Mouse (Mus musculus): ENCODE data around the gene H2-DMb2.
A peak's percentile ranks its signal among the peaks of the same experiment; 100 is the strongest.

Gene H2-DMb2

GRCm38 (mm10) chr17:34143033-34143432 lies at the start of gene H2-DMb2:
Gene H2-DMb2, plus strand, starts transcription at chr17:34143307.
- DNase-seq (ENCODE audit: low spot score) = no peak

GRCm38 (mm10) chr17:34094283-34095035 lies 48.6 kb upstream of the H2-DMb2 start:
- DNase-seq (ENCODE audit: low spot score) = no peak

- no peak for DNase-seq (ENCODE audit: low spot score)
Measured at GRCm38 (mm10) chr17:34096497-34097010, 46.6 kb upstream of the H2-DMb2 start.

- DNase-seq (ENCODE audit: low spot score) = no peak
Measured at GRCm38 (mm10) chr17:34097272-34097671, 45.8 kb upstream of the H2-DMb2 start.

- no peak for DNase-seq (ENCODE audit: low spot score)
Measured at GRCm38 (mm10) chr17:34098709-34099479, 44.2 kb upstream of the H2-DMb2 start.

- DNase-seq (ENCODE audit: low spot score) = no peak
Measured at GRCm38 (mm10) chr17:34099531-34099930, 43.6 kb upstream of the H2-DMb2 start.

GRCm38 (mm10) chr17:34101185-34101584 lies 41.9 kb upstream of the H2-DMb2 start:
- no peak for DNase-seq (ENCODE audit: low spot score)

GRCm38 (mm10) chr17:34101604-34102032 lies 41.5 kb upstream of the H2-DMb2 start:
- peak; percentile 97 for DNase-seq (ENCODE audit: low spot score)

- DNase-seq (ENCODE audit: low spot score) = no peak
Measured at GRCm38 (mm10) chr17:34102831-34103230, 40.3 kb upstream of the H2-DMb2 start.

- DNase-seq (ENCODE audit: low spot score) = no peak
Measured at GRCm38 (mm10) chr17:34104804-34105203, 38.3 kb upstream of the H2-DMb2 start.

GRCm38 (mm10) chr17:34106555-34106954 lies 36.6 kb upstream of the H2-DMb2 start:
- no peak for DNase-seq (ENCODE audit: low spot score)

- DNase-seq (ENCODE audit: low spot score) = no peak
Measured at GRCm38 (mm10) chr17:34107109-34107867, 35.8 kb upstream of the H2-DMb2 start.

GRCm38 (mm10) chr17:34108460-34108859 lies 34.6 kb upstream of the H2-DMb2 start:
- no peak for DNase-seq (ENCODE audit: low spot score)

GRCm38 (mm10) chr17:34109038-34109805 lies 33.9 kb upstream of the H2-DMb2 start:
- no peak for DNase-seq (ENCODE audit: low spot score)

- DNase-seq (ENCODE audit: low spot score) = no peak
Measured at GRCm38 (mm10) chr17:34109806-34110195, 33.3 kb upstream of the H2-DMb2 start.

GRCm38 (mm10) chr17:34110309-34110708 lies 32.8 kb upstream of the H2-DMb2 start:
- DNase-seq (ENCODE audit: low spot score) = no peak

GRCm38 (mm10) chr17:34114114-34114513 lies 29.0 kb upstream of the H2-DMb2 start:
- no peak for DNase-seq (ENCODE audit: low spot score)

GRCm38 (mm10) chr17:34116736-34117370 lies 26.3 kb upstream of the H2-DMb2 start:
- DNase-seq (ENCODE audit: low spot score) = no peak

- DNase-seq (ENCODE audit: low spot score) = no peak
Measured at GRCm38 (mm10) chr17:34117421-34118112, 25.5 kb upstream of the H2-DMb2 start.

GRCm38 (mm10) chr17:34118113-34118872 lies 24.8 kb upstream of the H2-DMb2 start:
- peak; percentile 69 for DNase-seq (ENCODE audit: low spot score)
